ENCODE assay signal across 24 mouse cellular contexts in the genomic region with DNA sequence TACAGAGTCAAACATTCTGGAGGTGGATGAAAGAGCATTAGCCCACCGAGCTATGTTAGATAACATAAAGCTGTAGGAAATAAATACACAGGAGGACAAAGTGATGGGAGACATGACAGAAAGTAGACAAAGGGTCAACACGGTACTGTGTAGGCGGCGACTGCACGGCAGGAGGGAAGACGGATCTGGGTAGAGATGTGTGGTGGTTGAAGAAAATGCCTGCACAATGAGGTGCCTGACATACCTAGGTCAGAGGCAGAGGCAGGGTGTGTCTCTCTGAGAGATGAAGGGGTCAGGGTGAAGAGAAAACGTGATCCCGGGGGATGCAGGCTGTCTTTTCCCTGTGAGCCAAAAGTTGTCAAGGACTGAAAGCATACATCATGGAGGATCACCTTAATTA.
"Had no signal": no experiment of that assay in that cellular context is flagged by ENCODE, and none has a peak within 500 bp of the region (broad histone marks: within the 10 kb centered on the region; RNA-seq: fewer than 3 reads in every experiment).

No protein-coding gene starts in this region.

- H3K36me3 ChIP-seq: heart, embryonic 13.5 days; heart, embryonic 15.5 days; hindbrain, embryonic 13.5 days; hindbrain, embryonic 15.5 days; intestine, embryonic 15.5 days; limb, embryonic 10.5 days; limb, embryonic 12.5 days had no signal

- H3K9me3 ChIP-seq: heart, embryonic 13.5 days; heart, embryonic 15.5 days; hindbrain, embryonic 13.5 days; hindbrain, embryonic 15.5 days; intestine, embryonic 15.5 days; limb, embryonic 10.5 days; limb, embryonic 12.5 days had no signal

- H3K4me3 ChIP-seq: gastrocnemius, adult 2 months; heart, embryonic 13.5 days; heart, embryonic 15.5 days; hindbrain, embryonic 13.5 days; hindbrain, embryonic 15.5 days; intestine, embryonic 15.5 days; layer of hippocampus, adult 2 months; left cerebral cortex, adult 2 months; limb, embryonic 10.5 days; limb, embryonic 12.5 days had no signal

- H3K27ac ChIP-seq: gastrocnemius, adult 2 months; heart, embryonic 13.5 days; heart, embryonic 15.5 days; hindbrain, embryonic 13.5 days; hindbrain, embryonic 15.5 days; intestine, embryonic 15.5 days; layer of hippocampus, adult 2 months; left cerebral cortex, adult 2 months; limb, embryonic 10.5 days; limb, embryonic 12.5 days had no signal

- H3K9ac ChIP-seq: heart, embryonic 13.5 days; heart, embryonic 15.5 days; hindbrain, embryonic 13.5 days; hindbrain, embryonic 15.5 days; intestine, embryonic 15.5 days; limb, embryonic 12.5 days had no signal

- ATAC-seq: inflammation-experienced regulatory T-cells, adult 6 months; intestine, embryonic 15.5 days; intestine, postnatal 0 days had no signal

- H3K27me3 ChIP-seq: heart, embryonic 13.5 days; heart, embryonic 15.5 days; hindbrain, embryonic 13.5 days; hindbrain, embryonic 15.5 days; intestine, embryonic 15.5 days; limb, embryonic 12.5 days had no signal

- DNase-seq: gastrocnemius, adult 2 months; gastrocnemius, postnatal 10 days; gastrocnemius, postnatal 25 days; heart, adult 18-20 months; heart, postnatal 4 days; kidney, adult 18-20 months; kidney, adult 8-10 months; kidney, postnatal 10 days; kidney, postnatal 25 days; kidney, postnatal 4 days; liver had no signal

- H3K4me2 ChIP-seq: heart, embryonic 11.5 days; heart, embryonic 13.5 days; heart, embryonic 15.5 days; hindbrain, embryonic 13.5 days; hindbrain, embryonic 15.5 days; intestine, embryonic 15.5 days; limb, embryonic 12.5 days; liver, embryonic 11.5 days had no signal
